ENCODE assay signal across 7 mouse cellular contexts in the genomic region with DNA sequence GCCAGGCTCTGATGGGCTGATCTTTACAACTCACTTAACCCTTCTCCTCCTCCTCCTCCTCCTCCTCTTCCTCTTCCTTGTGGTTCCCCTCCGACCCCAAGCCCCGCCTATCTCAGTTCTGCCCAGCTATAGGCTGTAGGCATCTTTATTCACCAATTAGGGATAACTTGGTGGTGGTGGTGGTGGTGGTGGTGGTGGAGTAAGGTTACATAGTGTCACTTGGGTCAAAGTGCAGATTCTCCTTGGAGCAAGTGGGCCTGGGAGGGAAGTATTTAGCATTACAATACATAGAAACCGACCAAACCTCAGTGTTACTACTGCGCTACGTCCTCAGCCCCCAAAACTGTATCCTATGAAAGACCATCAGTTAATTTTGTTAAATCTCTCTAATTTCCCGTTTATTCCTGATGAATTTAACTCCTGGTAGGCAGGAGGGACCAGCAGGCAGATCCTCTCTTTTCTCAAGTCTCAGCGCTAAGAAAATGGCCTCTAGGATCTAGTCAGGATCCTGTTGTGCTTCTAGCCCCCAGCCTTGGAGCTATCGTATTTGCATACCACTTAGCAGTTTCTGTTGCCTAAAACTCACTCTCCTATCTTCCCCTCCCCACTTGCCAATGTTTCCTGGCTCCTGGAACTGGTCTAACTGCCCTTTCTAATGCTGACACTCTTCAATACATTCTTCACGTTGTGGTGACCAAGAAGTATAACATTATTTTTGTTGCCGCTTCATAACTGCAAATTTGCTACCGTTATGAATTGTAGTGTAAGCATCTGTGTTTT. TPM values are rescaled to one million over a fixed set of nuclear protein-coding genes. Genes with fewer than 3 reads are reported as not detected.
DNase-seq lines count a peak whose midpoint lies in the region; ATAC-seq and TF ChIP-seq lines count a peak whose summit lies in the region.

No protein-coding gene starts in this region.

- DNase-seq in CH12.LX (ENCODE audit: extremely low read depth) = no peak
- DNase-seq in G1E (ENCODE audit: low spot score) = peak; percentile 6
- peak; percentile 27 for DNase-seq in yolk sac, embryonic 10.5 days (ENCODE audit: low spot score)
- no peak for DNase-seq in Muller cell, postnatal 12 days (ENCODE audit: inconsistent ontology term)
- DNase-seq in cerebellum, adult 18-20 months = no peak

- TF ChIP-seq CTCF in CH12.LX (conservative IDR thresholded peaks at IDR 0.05 in 1 of 2, IDR thresholded peaks at IDR 0.05 in 1 of 2; ENCODE audit: low read depth in 2 of 2, low read length in 2 of 2) (no peak), G1E (IDR thresholded peaks at IDR 0.05; ENCODE audit: low read depth, low read length) (no peak)

- peak; percentile 38; the same call in 1 of the 2 replicates for ATAC-seq in G1E (ENCODE audit: extremely low read depth, insufficient number of reproducible peaks, low FRiP score, poor library complexity, severe bottlenecking)
- ATAC-seq in heart, embryonic 16.5 days (replicated peaks; ENCODE audit: extremely low read depth, insufficient read depth, low FRiP score) = no peak
- peak; percentile 15 for ATAC-seq in megakaryocyte progenitor cell, adult 5-6 weeks (replicated peaks; ENCODE audit: poor library complexity)

- no peak for TF ChIP-seq EP300 in CH12.LX (IDR thresholded peaks at IDR 0.05; ENCODE audit: low read length)

- H3K4me2 ChIP-seq in CH12.LX (ENCODE audit: insufficient read depth, low read depth, poor library complexity, severe bottlenecking) = peak overlapping the region; percentile 64
- peak overlapping the region; percentile 66 for H3K4me2 ChIP-seq in heart, embryonic 16.5 days (ENCODE audit: low read depth, low read length)

- no peak for TF ChIP-seq RAD21 in CH12.LX (IDR thresholded peaks at IDR 0.05; ENCODE audit: low read depth, low read length)

- H3K9me3 ChIP-seq in CH12.LX (replicated peaks; ENCODE audit: low read length) (no peaks in the 10 kb centered on the region), G1E (replicated peaks) (no peaks in the 10 kb centered on the region)
- H3K9me3 ChIP-seq in heart, embryonic 16.5 days (replicated peaks; ENCODE audit: control insufficient read depth, low read length) = no peaks in the 10 kb centered on the region

- in situ Hi-C loops in CH12.LX (cut with MboI; ENCODE audit: low pct_ligation_motif_present, low pct_unique_long_range_greater_than_20kb, low sequenced_read_pairs) = loop anchor here (25.0 kb wide), 2 partner anchors 221 to 421 kb away; a partner anchor contains a TSS

- TF ChIP-seq POLR2A in CH12.LX (IDR thresholded peaks at IDR 0.05; ENCODE audit: low read depth, low read length) = no peak; the same call in 1 of the 2 replicates

- H3K9ac ChIP-seq in CH12.LX (ENCODE audit: insufficient read depth, low read depth) = no peak overlapping the region
- H3K9ac ChIP-seq in heart, embryonic 16.5 days (ENCODE audit: low read length) = peak overlapping the region; percentile 74; the same call in 1 of the 2 replicates

- H3K27me3 ChIP-seq in CH12.LX (replicated peaks) (no peaks in the 10 kb centered on the region), G1E (ENCODE audit: insufficient read depth, low read length) (no peaks in the 10 kb centered on the region)
- 0 out of 2 replicates have a peak, but pooled peaks cover 2% of the 10 kb centered on the region for H3K27me3 ChIP-seq in heart, embryonic 16.5 days (ENCODE audit: control insufficient read depth, insufficient read depth, low read length)

- 31% methylated on average over 11 of the region's 11 CpGs for WGBS in heart, embryonic 16.5 days

- H3K27ac ChIP-seq in CH12.LX (ENCODE audit: insufficient read depth, low read depth) = no peak overlapping the region
- H3K27ac ChIP-seq in heart, embryonic 16.5 days (ENCODE audit: low read length) = peak overlapping the region; percentile 97

- dilution Hi-C loops in CH12.LX (cut with MboI; ENCODE audit: extremely low pct_ligation_motif_present, extremely low pct_unique_long_range_greater_than_20kb, low sequenced_read_pairs) = no loop called here

- no peaks in the 10 kb centered on the region for H3K79me2 ChIP-seq in CH12.LX (replicated peaks; ENCODE audit: control insufficient read depth, extremely low read depth, insufficient read depth, poor library complexity, severe bottlenecking)

- H3K4me1 ChIP-seq in CH12.LX (ENCODE audit: control insufficient read depth in 1 of 2, insufficient read depth in 2 of 2) (no peaks in the 10 kb centered on the region; a peak in 1 of 4 replicates), G1E (ENCODE audit: insufficient read depth, low read depth, low read length) (peaks cover 25% of the 10 kb centered on the region)
- H3K4me1 ChIP-seq in heart, embryonic 16.5 days (ENCODE audit: control insufficient read depth, insufficient read depth, low read length) = peaks cover 8% of the 10 kb centered on the region

- no peaks in the 10 kb centered on the region for H3K36me3 ChIP-seq in CH12.LX (replicated peaks in 1 of 2; ENCODE audit: control insufficient read depth in 1 of 2, insufficient read depth in 1 of 2, low read length in 1 of 2)
- H3K36me3 ChIP-seq in G1E (replicated peaks) = no peaks in the 10 kb centered on the region
- H3K36me3 ChIP-seq in heart, embryonic 16.5 days (ENCODE audit: control insufficient read depth, insufficient read depth) = no peaks in the 10 kb centered on the region

- H3K4me3 ChIP-seq in CH12.LX (replicated peaks in 1 of 3; ENCODE audit: low read depth in 2 of 3, low read length in 2 of 3, poor library complexity in 1 of 3) = no peak overlapping the region
- no peak overlapping the region; the same call in 1 of the 2 replicates for H3K4me3 ChIP-seq in G1E (ENCODE audit: low read depth, low read length)
- no peak overlapping the region for H3K4me3 ChIP-seq in heart, embryonic 16.5 days (ENCODE audit: low read length)

TF ChIP-seq in CH12.LX, 34 proteins besides CTCF, POLR2A, EP300 and RAD21:
- TF ChIP-seq JUN (IDR thresholded peaks at IDR 0.05; ENCODE audit: insufficient read depth, low read depth, low read length) = no peak
- TF ChIP-seq ZKSCAN1 (IDR thresholded peaks at IDR 0.05; ENCODE audit: borderline replicate concordance, low read depth, low read length) = no peak

RNA-seq across cellular contexts. Expression of a gene that starts 39.9 kb away (rescaled TPM):
- total RNA-seq in CH12.LX (2012; rRNA removed) (104 and 164 TPM in 2 replicates), CH12.LX (2014; rRNA removed) (196 and 197 TPM in 2 replicates), G1E (2014; fragmentation: Nextera tagmentation) (355 and 402 TPM in 2 replicates), G1E (2017) (382 and 436 TPM in 2 replicates)
- polyA plus RNA-seq in CH12.LX (2012; ENCODE audit: insufficient read length, low read depth) (329 and 383 TPM in 2 replicates), G1E (2012) (15.5 and 23.3 TPM in 2 replicates)
- polyA plus RNA-seq in heart, embryonic 16.5 days (2015; fragmentation: Nextera tagmentation; extraction: Ambion mirVana) = 75.3 and 78.0 TPM in 2 replicates
- total RNA-seq in megakaryocyte progenitor cell, adult 5-6 weeks (2015) = 245 TPM in 2 replicates
- total RNA-seq in megakaryocyte progenitor cell, adult 5-6 weeks (2017) = 383 and 513 TPM in 2 replicates

Comparison
In these comparisons a context has a peak if more than half of its experiments do, and no peak if none do; other contexts are left out.
1. DNase-seq: peak in G1E (single experiment) and yolk sac, embryonic 10.5 days (single experiment); none in CH12.LX (single experiment), Muller cell, postnatal 12 days (single experiment) and cerebellum, adult 18-20 months (0 of 2).